Mouse (Mus musculus) megakaryocyte-erythroid progenitor cell, adult 5-6 weeks (primary cell): ENCODE data around the gene Abhd16b. TPM values are rescaled to one million over a fixed set of nuclear protein-coding genes. Genes with fewer than 3 reads are reported as not detected.

ENCODE experiments used
- ATAC-seq: replicated peaks from 2 replicates; pipeline ENCODE4 v1.8.0; 2016; ENCODE audit warnings: mild to moderate bottlenecking, inconsistent platforms; ENCODE audit not compliant: severe bottlenecking, poor library complexity, low FRiP score, low TSS enrichment
- total RNA-seq, 2 experiments: library from RNA; stranded (forward) in 1 of 2; stranded (reverse) in 1 of 2; fragments of 200-1000, 215-1000 nt in 1 of 2; fragments of >200 nt in 1 of 2; fragmentation: Nextera tagmentation in 1 of 2; gene quantifications; 2 replicates each; pipeline ENCODE4 v1.2.3; 2014 to 2017

Gene Abhd16b
- total RNA-seq (2014; fragmentation: Nextera tagmentation), result not detected in 2 replicates
- not detected in 2 replicates for total RNA-seq (2017)

DNA sequence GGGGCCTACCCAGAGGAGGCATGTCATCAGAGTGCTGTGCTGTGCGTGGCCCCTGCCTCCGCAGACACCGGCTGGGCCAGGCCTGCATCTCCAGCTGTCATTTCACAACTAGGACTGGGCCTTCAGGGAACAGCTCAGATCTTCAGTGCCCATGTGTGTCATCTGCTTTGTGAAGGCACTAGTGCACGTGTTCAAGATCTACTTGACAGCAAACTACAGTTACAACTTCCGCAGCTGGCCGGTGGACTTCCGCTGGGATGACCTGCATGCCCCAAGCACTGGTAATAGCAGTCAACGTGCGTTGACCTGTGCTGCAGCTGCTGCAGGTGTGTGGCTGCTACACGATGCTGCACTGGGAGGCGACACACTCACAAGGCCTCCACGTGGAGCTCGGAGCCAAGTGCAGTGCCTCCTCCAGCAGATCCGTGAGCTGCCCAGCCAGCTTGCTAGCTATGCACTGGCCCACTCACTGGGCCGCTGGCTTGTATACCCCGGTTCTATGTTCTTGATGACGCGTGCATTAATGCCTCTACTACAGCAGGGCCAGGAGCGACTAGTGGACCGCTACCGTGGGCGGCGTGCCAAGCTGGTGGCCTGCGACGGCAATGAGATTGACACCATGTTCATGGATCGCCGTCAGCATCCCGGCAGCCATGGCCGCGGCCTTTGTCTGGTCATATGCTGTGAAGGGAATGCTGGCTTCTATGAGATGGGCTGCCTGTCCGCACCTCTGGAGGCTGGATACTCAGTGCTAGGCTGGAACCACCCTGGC lies at the start of gene Abhd16b:
Abhd16b (plus strand) TSS at position 51 of the 772 bp plus-strand sequence.
- no peak for ATAC-seq

DNA sequence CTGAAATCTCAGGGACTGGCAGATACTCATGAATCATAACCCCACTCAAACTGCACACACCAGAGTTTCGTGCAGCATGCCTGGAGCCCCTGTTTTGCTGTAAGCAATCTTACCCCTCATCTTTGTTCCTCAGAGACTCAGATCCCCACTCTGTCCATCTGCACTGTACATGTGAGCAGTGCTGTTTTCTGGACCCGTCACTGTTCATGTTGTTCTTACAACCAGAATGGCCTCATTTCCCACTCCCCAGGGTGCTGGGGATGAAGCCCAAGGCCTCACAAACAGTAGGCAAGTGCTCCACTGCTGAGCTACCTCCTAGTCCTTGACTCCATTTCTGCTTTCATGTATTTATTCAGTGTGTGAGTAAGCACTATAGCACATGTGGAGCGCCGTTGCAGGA lies 40.8 kb upstream of the Abhd16b start:
- no peak for ATAC-seq

DNA sequence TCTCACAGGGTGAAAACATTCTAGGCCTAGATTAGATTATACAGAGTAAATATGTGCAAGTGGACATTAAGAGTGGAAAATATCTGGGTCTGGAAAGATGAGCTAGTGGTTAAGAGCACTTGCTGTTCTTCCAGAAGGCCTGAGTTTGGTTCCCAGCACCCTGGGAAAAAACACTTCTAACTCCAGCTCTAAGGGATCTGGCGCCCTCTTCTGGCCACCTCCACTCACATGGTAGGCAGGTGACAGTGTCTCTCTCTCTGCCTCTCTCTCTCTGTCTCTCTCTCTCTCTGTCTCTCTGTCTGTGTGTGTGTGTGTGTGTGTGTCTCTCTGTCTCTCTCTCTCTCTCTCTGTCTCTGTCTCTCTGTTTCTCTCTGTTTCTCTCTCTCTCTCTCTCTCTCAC lies 39.7 kb upstream of the Abhd16b start:
- no peak for ATAC-seq

GRCm38 (mm10) chr2:181455899-181456298 lies 37.1 kb upstream of the Abhd16b start:
- no peak for ATAC-seq

GRCm38 (mm10) chr2:181457831-181458230 lies 35.2 kb upstream of the Abhd16b start:
- ATAC-seq, result no peak

- no peak for ATAC-seq
These were observed 34.4 kb upstream of the Abhd16b start for GRCm38 (mm10) chr2:181458411-181459152.

- ATAC-seq, result no peak
These were observed 33.8 kb upstream of the Abhd16b start, which contains the start of gene Zbtb46 for GRCm38 (mm10) chr2:181459153-181459672. TSS of gene Zbtb46 (minus strand) at chr2:181459426.

GRCm38 (mm10) chr2:181459673-181460621 lies 33.1 kb upstream of the Abhd16b start:
- ATAC-seq, result peak; percentile 76

GRCm38 (mm10) chr2:181461536-181462100 lies 31.4 kb upstream of the Abhd16b start:
- ATAC-seq, result no peak

- no peak for ATAC-seq
These were observed 30.4 kb upstream of the Abhd16b start for GRCm38 (mm10) chr2:181462604-181463003.

DNA sequence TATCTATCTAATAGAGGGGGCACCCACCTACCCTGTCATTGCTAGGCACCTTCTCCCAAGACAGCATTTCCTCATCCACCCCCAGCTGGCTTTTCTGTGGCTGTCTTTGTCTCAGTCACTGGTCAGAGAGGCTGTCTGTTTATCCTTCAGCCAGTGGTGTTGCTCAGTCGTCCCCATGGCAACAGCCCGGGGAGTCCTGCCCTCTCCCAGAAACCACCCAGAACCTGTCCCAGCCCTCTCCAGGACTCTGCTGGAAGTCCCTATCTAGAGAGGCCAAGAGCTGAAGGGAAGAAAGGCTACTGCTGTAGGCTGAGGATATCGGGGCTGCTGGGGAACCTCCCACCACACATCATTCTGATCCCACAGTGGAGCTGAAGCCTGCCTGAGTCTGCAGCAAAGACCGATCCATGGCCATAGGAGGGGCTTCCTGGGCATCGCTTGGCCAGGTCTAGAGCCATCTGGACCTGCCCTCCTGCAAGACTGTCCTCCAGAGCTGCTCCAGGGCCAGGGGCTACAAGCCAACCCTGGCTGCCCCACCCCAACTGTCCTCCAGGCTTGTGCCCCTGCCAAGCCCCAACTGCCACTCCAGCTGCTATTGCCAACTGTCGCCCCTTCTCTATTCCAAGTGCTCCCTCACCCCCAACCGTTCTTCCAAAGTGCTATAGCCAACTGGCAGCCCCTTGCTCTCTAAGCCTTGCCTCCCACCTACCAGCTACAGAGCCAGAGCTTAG lies 29.8 kb upstream of the Abhd16b start:
- ATAC-seq, result peak; percentile 66

GRCm38 (mm10) chr2:181465423-181465822 lies 27.6 kb upstream of the Abhd16b start:
- no peak for ATAC-seq

DNA sequence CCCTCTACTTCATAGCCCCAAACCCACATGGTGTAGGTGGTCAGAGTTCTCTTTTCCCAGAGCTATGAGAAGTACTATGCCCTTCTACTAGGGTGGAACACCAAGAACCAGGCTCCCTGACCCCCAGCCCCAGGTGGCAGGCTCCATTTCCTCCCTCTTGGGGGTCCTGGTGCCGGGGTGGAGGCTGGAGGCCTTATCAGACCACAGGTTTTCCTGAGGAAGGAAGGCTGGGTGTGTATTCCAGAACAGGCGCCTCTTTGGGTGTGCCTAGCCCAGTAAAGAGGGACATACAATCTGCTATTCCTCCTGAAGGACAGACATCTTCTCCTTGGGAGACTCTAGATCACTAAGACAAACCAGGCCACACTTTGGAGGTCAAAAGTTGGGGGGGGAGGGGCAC lies 22.7 kb upstream of the Abhd16b start:
- no peak for ATAC-seq

DNA sequence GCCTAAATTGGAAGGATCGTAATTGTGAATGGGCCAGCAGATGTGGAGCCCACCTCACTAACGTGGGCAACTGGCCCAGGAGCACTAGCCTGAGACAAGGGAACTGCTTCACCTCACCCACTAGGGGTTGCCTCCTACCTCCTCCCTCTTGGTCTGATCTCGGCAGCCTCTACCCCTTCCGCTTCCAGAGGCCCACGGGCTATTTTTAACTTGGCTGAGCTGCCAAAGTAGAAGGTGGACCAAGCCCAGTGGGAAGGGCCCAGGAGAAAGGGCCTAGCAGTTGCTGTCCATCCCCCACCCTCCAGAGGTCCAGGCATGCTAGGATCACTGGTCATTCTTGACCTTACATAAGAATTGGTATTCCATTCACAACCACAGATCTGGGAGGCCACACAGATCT lies 21.8 kb upstream of the Abhd16b start:
- ATAC-seq, result peak; percentile 42; the same call in 1 of the 2 replicates

GRCm38 (mm10) chr2:181472256-181472827 lies 20.7 kb upstream of the Abhd16b start:
- ATAC-seq, result no peak

DNA sequence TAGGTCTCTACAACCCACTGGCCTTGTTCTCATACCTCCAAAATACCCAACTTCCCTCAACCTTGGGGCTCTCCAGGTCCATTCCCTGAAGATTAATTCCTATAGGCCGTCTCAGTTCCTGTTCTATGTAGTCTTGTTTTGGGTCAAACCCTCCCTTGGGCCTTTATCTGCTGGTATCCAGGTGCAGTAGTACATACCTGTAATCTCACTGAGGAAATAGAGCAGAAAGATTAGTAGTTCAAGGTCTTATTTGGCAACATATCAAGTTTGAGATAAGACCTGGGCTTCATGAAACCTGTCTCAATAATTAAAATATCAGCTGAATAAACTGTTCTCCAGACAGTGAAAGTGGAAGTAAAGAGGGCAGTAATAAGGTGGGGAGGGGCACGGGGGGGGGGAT lies 9.9 kb upstream of the Abhd16b start:
- ATAC-seq, result no peak

GRCm38 (mm10) chr2:181483562-181484318 lies 9.3 kb upstream of the Abhd16b start:
- peak; percentile 80 for ATAC-seq
